Mouse (Mus musculus) lung, adult 2 months (tissue): Measurements from ENCODE around the gene Cttnbp2.

Source experiments
- CTCF ChIP-seq: fragments of 200-500 bp; IDR thresholded peaks from 2 replicates; pipeline ENCODE4 v1.5.1; 2011; ENCODE audit warnings: mild to moderate bottlenecking, low read length, control low read depth; ENCODE audit not compliant: insufficient read depth
- POLR2A ChIP-seq: fragments of 200-500 bp; IDR thresholded peaks from 2 replicates; pipeline ENCODE4 v1.6.1; 2011; ENCODE audit warnings: low read depth, mild to moderate bottlenecking, control low read depth, low read length, borderline replicate concordance; ENCODE audit errors: extremely low read depth

DNA sequence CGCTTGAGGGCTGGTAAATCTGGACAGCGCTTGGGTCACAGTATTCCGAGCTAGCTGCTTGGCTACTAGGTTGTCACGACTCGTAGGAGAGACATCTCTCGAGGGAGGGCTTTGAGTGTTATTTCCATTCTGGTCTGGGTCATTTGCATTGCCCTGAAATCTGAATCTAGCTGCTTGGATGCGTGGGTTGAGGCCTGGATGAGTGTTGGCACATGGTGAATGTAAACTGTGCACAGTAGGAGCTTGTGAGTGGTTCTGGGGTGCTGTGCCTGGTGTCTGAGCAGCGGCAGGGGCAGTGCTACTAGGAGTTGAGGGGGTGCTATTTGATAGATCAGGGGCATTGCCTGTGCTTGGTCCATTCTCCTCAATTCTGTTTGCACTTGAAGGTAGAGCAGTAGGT, 80.3 kb downstream of the Cttnbp2 start:
- no peak for TF ChIP-seq POLR2A
- TF ChIP-seq CTCF: no peak
